Mouse (Mus musculus) megakaryocyte-erythroid progenitor cell, adult 5-6 weeks (primary cell): ENCODE results near the gene Rnaseh2c. TPM values are rescaled to one million over a fixed set of nuclear protein-coding genes. Genes with fewer than 3 reads are reported as not detected.

Experiments used
- ATAC-seq: replicated peaks from 2 replicates; pipeline ENCODE4 v1.8.0; 2016; ENCODE audit warnings: mild to moderate bottlenecking, inconsistent platforms; ENCODE audit not compliant: severe bottlenecking, poor library complexity, low FRiP score, low TSS enrichment
- total RNA-seq, 2 experiments: library from RNA; stranded (forward) in 1 of 2; stranded (reverse) in 1 of 2; fragments of 200-1000, 215-1000 nt in 1 of 2; fragments of >200 nt in 1 of 2; fragmentation: Nextera tagmentation in 1 of 2; gene quantifications; 2 replicates each; pipeline ENCODE4 v1.2.3; 2014 to 2017

Rnaseh2c gene
- total RNA-seq, 2 experiments from 2014 or later = 97.8 to 247 TPM

- ATAC-seq = no peak
Measured at GRCm38 (mm10) chr19:5653969-5654719, 52.5 kb downstream of the Rnaseh2c start.

GRCm38 (mm10) chr19:5654720-5655298 lies 53.1 kb downstream of the Rnaseh2c start:
- no peak for ATAC-seq

Other genes with a start within 250 kb of the Rnaseh2c start
- gene Eif1ad, start 235.1 kb upstream of the Rnaseh2c start, total RNA-seq (2014; fragmentation: Nextera tagmentation) = 50.1 and 56.4 TPM in 2 replicates
- gene Eif1ad, start 235.1 kb upstream of the Rnaseh2c start, total RNA-seq (2017) = 54.6 and 60.4 TPM in 2 replicates
- gene Banf1, start 234.7 kb upstream of the Rnaseh2c start, total RNA-seq (2014; fragmentation: Nextera tagmentation) = 502 and 521 TPM in 2 replicates
- 59.8 and 86.9 TPM in 2 replicates for gene Banf1, start 234.7 kb upstream of the Rnaseh2c start, total RNA-seq (2017)
- gene Sart1, start 213.2 kb upstream of the Rnaseh2c start, total RNA-seq (2014; fragmentation: Nextera tagmentation) = 59.4 and 92.4 TPM in 2 replicates
- 82.3 and 123 TPM in 2 replicates for gene Sart1, start 213.2 kb upstream of the Rnaseh2c start, total RNA-seq (2017)
- not detected in 2 replicates for gene Tsga10ip, start 199.3 kb upstream of the Rnaseh2c start, total RNA-seq (2014; fragmentation: Nextera tagmentation)
- gene Tsga10ip, start 199.3 kb upstream of the Rnaseh2c start, total RNA-seq (2017) = not detected in 2 replicates
- gene Drap1, start 176.9 kb upstream of the Rnaseh2c start, total RNA-seq (2014; fragmentation: Nextera tagmentation) = 167 and 178 TPM in 2 replicates
- gene Drap1, start 176.9 kb upstream of the Rnaseh2c start, total RNA-seq (2017) = 102 and 143 TPM in 2 replicates
- 33.1 and 34.7 TPM in 2 replicates for gene AI837181, start 176.7 kb upstream of the Rnaseh2c start, total RNA-seq (2014; fragmentation: Nextera tagmentation)
- 5.7 and 11.1 TPM in 2 replicates for gene AI837181, start 176.7 kb upstream of the Rnaseh2c start, total RNA-seq (2017)
- gene Fosl1, start 154.3 kb upstream of the Rnaseh2c start, total RNA-seq (2014; fragmentation: Nextera tagmentation) = 0.66 and 1.1 TPM in 2 replicates
- 0.30 and 1.9 TPM in 2 replicates for gene Fosl1, start 154.3 kb upstream of the Rnaseh2c start, total RNA-seq (2017)
- 2.6 and 2.9 TPM in 2 replicates for gene Ccdc85b, start 144.0 kb upstream of the Rnaseh2c start, total RNA-seq (2014; fragmentation: Nextera tagmentation)
- gene Ccdc85b, start 144.0 kb upstream of the Rnaseh2c start, total RNA-seq (2017) = 2.1 and 2.5 TPM in 2 replicates
- 54.4 and 96.5 TPM in 2 replicates for gene Fibp, start 141.3 kb upstream of the Rnaseh2c start, total RNA-seq (2014; fragmentation: Nextera tagmentation)
- gene Fibp, start 141.3 kb upstream of the Rnaseh2c start, total RNA-seq (2017) = 40.7 and 51.8 TPM in 2 replicates
- 4.9 and 10.5 TPM in 2 replicates for gene Ctsw, start 133.4 kb upstream of the Rnaseh2c start, total RNA-seq (2014; fragmentation: Nextera tagmentation)
- 0.53 and 8.4 TPM in 2 replicates for gene Ctsw, start 133.4 kb upstream of the Rnaseh2c start, total RNA-seq (2017)
- gene Efemp2, start 127.9 kb upstream of the Rnaseh2c start, total RNA-seq (2014; fragmentation: Nextera tagmentation) = 2.3 TPM in 1 of 2 replicates, not detected in the other
- not detected in 2 replicates for gene Efemp2, start 127.9 kb upstream of the Rnaseh2c start, total RNA-seq (2017)
- 24.6 and 40.6 TPM in 2 replicates for gene Mus81, start 113.5 kb upstream of the Rnaseh2c start, total RNA-seq (2014; fragmentation: Nextera tagmentation)
- 6.4 and 11.4 TPM in 2 replicates for gene Mus81, start 113.5 kb upstream of the Rnaseh2c start, total RNA-seq (2017)
- gene Cfl1, start 111.4 kb upstream of the Rnaseh2c start, total RNA-seq (2014; fragmentation: Nextera tagmentation) = 862 and 969 TPM in 2 replicates
- gene Cfl1, start 111.4 kb upstream of the Rnaseh2c start, total RNA-seq (2017) = 783 and 1,100 TPM in 2 replicates
- 1.6 and 4.6 TPM in 2 replicates for gene 1700020D05Rik, start 98.1 kb upstream of the Rnaseh2c start, total RNA-seq (2014; fragmentation: Nextera tagmentation)
- gene 1700020D05Rik, start 98.1 kb upstream of the Rnaseh2c start, total RNA-seq (2017) = 0.88 TPM in 1 of 2 replicates, not detected in the other
- 6.6 TPM in 2 replicates for gene Snx32, start 91.3 kb upstream of the Rnaseh2c start, total RNA-seq (2014; fragmentation: Nextera tagmentation)
- gene Snx32, start 91.3 kb upstream of the Rnaseh2c start, total RNA-seq (2017) = 0.61 and 4.6 TPM in 2 replicates
- not detected in 2 replicates for gene Ovol1, start 41.2 kb upstream of the Rnaseh2c start, total RNA-seq (2014; fragmentation: Nextera tagmentation)
- gene Ovol1, start 41.2 kb upstream of the Rnaseh2c start, total RNA-seq (2017) = not detected in 2 replicates
- gene Ap5b1, start 33.8 kb upstream of the Rnaseh2c start, total RNA-seq (2014; fragmentation: Nextera tagmentation) = 4.0 and 5.5 TPM in 2 replicates
- gene Ap5b1, start 33.8 kb upstream of the Rnaseh2c start, total RNA-seq (2017) = 1.4 and 4.3 TPM in 2 replicates
- gene Kat5, start 8.4 kb downstream of the Rnaseh2c start, total RNA-seq (2014; fragmentation: Nextera tagmentation) = 46.2 and 55.6 TPM in 2 replicates
- 60.7 and 86.1 TPM in 2 replicates for gene Kat5, start 8.4 kb downstream of the Rnaseh2c start, total RNA-seq (2017)
- 64.8 and 66.0 TPM in 2 replicates for gene Rela, start 35.6 kb downstream of the Rnaseh2c start, total RNA-seq (2014; fragmentation: Nextera tagmentation)
- gene Rela, start 35.6 kb downstream of the Rnaseh2c start, total RNA-seq (2017) = 36.1 and 49.7 TPM in 2 replicates
- gene Sipa1, start 61.8 kb downstream of the Rnaseh2c start, total RNA-seq (2014; fragmentation: Nextera tagmentation) = 44.7 and 51.2 TPM in 2 replicates
- gene Sipa1, start 61.8 kb downstream of the Rnaseh2c start, total RNA-seq (2017) = 16.4 and 16.5 TPM in 2 replicates
- 17.8 and 18.3 TPM in 2 replicates for gene Map3k11, start 86.9 kb downstream of the Rnaseh2c start, total RNA-seq (2014; fragmentation: Nextera tagmentation)
- 10.9 and 15.8 TPM in 2 replicates for gene Map3k11, start 86.9 kb downstream of the Rnaseh2c start, total RNA-seq (2017)
- gene Pcnx3, start 87.0 kb downstream of the Rnaseh2c start, total RNA-seq (2014; fragmentation: Nextera tagmentation) = 55.8 and 72.0 TPM in 2 replicates
- gene Pcnx3, start 87.0 kb downstream of the Rnaseh2c start, total RNA-seq (2017) = 8.2 and 14.4 TPM in 2 replicates
- gene Kcnk7, start 102.5 kb downstream of the Rnaseh2c start, total RNA-seq (2014; fragmentation: Nextera tagmentation) = not detected in 2 replicates
- gene Kcnk7, start 102.5 kb downstream of the Rnaseh2c start, total RNA-seq (2017) = 0.19 TPM in 1 of 2 replicates, not detected in the other
- gene Ehbp1l1, start 124.4 kb downstream of the Rnaseh2c start, total RNA-seq (2014; fragmentation: Nextera tagmentation) = 43.9 and 46.1 TPM in 2 replicates
- 42.4 and 43.6 TPM in 2 replicates for gene Ehbp1l1, start 124.4 kb downstream of the Rnaseh2c start, total RNA-seq (2017)
- gene Fam89b, start 127.8 kb downstream of the Rnaseh2c start, total RNA-seq (2014; fragmentation: Nextera tagmentation) = 34.3 and 35.1 TPM in 2 replicates
- gene Fam89b, start 127.8 kb downstream of the Rnaseh2c start, total RNA-seq (2017) = 12.5 and 13.3 TPM in 2 replicates
- 3.5 and 4.4 TPM in 2 replicates for gene Ltbp3, start 139.0 kb downstream of the Rnaseh2c start, total RNA-seq (2014; fragmentation: Nextera tagmentation)
- gene Ltbp3, start 139.0 kb downstream of the Rnaseh2c start, total RNA-seq (2017) = 3.4 TPM in 2 replicates
- 28.7 and 43.4 TPM in 2 replicates for gene Scyl1, start 169.5 kb downstream of the Rnaseh2c start, total RNA-seq (2014; fragmentation: Nextera tagmentation)
- 20.2 and 23.1 TPM in 2 replicates for gene Scyl1, start 169.5 kb downstream of the Rnaseh2c start, total RNA-seq (2017)